Mouse (Mus musculus) liver, embryonic 11.5 days (tissue): Measurements from ENCODE around the gene Gm47969. TPM values are rescaled to one million over a fixed set of nuclear protein-coding genes. Genes with fewer than 3 reads are reported as not detected.

ENCODE experiments used
- ATAC-seq: fragments of 200-750 bp; cut with Nextera tagmentation; replicated peaks from 2 replicates; pipeline ENCODE4 v1.8.0; 2017; ENCODE audit warnings: moderate number of reproducible peaks, mild to moderate bottlenecking, moderate TSS enrichment, moderate library complexity; ENCODE audit not compliant: low FRiP score
- DNase-seq: peaks from one replicate; pipeline ENCODE4 v3.0.0-alpha.2; 2017; ENCODE audit warnings: low spot score
- H3K27ac ChIP-seq: fragments of 300-500 bp; sonication (generic); 2 replicates; pipeline ENCODE4 v1.5.1; 2014; ENCODE audit warnings: mild to moderate bottlenecking, low read depth, low read length, control low read depth
- H3K27me3 ChIP-seq: fragments of 300-500 bp; sonication (generic); replicated peaks from 2 replicates; pipeline ENCODE4 v1.6.1; 2014; ENCODE audit warnings: low read length, mixed read lengths; ENCODE audit not compliant: control insufficient read depth, insufficient read depth
- H3K36me3 ChIP-seq: fragments of 300-500 bp; sonication (generic); 2 replicates; pipeline ENCODE4 v1.6.1; 2014; ENCODE audit warnings: mild to moderate bottlenecking, low read length, moderate library complexity, mixed read lengths; ENCODE audit not compliant: control insufficient read depth, insufficient read depth
- H3K4me1 ChIP-seq: fragments of 300-500 bp; sonication (generic); replicated peaks from 2 replicates; pipeline ENCODE4 v1.6.1; 2014; ENCODE audit warnings: low read length, mixed read lengths; ENCODE audit not compliant: control insufficient read depth, insufficient read depth
- H3K4me2 ChIP-seq: fragments of 300-500 bp; sonication (generic); 2 replicates; pipeline ENCODE4 v1.6.1; 2014; ENCODE audit warnings: mild to moderate bottlenecking, control low read depth, moderate library complexity
- H3K4me3 ChIP-seq: fragments of 300-500 bp; sonication (generic); 2 replicates; pipeline ENCODE4 v1.5.1; 2014; ENCODE audit warnings: low read depth, low read length, control low read depth
- H3K9ac ChIP-seq: fragments of 300-500 bp; sonication (generic); 2 replicates; pipeline ENCODE4 v1.6.1; 2014; ENCODE audit warnings: low read depth, low read length, control low read depth
- H3K9me3 ChIP-seq: fragments of 300-500 bp; sonication (generic); 2 replicates; pipeline ENCODE4 v1.6.1; 2016; ENCODE audit warnings: low read length, inconsistent platforms, mixed read lengths; ENCODE audit not compliant: control insufficient read depth
- WGBS: fragments of 180-500 bp; shearing (Covaris S2); extraction: QIAGEN DNeasy Blood & Tissue Kit; methylation state at CpG from one replicate; pipeline ENCODE4 v1.1.7; 2014; 5-methylcytosine and 5-hydroxymethylcytosine counted together
- polyA plus RNA-seq: library from polyadenylated mRNA; unstranded; fragments of >200 nt; fragmentation: Nextera tagmentation; extraction: Ambion mirVana; gene quantifications from 2 replicates; pipeline ENCODE4 v1.2.1, GENCODE M21; 2014

Gm47969 gene
- polyA plus RNA-seq, 1 experiment from 2014 or later = not detected

DNA sequence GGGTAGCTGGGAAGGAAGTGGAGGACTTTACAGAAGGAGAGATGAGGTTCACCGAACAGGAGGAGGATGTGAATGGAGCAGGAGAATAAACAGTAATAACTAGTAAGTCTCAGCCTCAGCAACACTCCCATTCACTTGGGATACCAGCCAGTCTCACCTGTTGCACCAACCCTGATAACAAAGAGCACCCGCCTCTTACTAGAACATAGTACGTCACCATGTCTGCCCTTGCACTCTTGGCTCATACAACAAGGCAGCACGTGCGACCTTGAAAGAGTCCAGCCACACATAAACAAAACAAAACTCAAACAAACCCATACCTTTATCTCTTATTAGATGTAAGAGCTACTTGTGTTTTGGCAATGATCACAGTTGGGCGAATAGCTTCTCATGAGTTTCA, 12.2 kb upstream of the Gm47969 start:
- no peak overlapping the region for H3K9ac ChIP-seq
- H3K36me3 ChIP-seq = no peaks in the 10 kb centered on the region
- ATAC-seq = no peak

DNA sequence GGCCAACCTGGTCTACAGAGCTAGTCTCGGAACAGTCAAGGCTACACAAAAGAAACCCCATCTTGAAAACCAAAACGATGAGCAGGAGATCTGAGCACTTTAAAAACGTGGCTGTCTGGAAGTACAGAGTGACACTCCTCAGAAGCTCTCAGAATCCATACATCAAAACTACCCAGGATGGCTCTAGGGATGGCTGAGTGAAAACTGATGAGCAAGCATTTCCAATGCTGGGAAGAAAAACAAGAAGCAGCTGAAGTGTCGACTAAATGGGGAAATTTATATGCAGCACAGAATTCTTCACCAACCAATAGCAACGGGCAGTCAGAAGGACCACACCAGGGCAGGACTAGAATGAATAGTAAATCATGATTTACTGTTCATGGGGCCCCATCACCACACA, 10.2 kb upstream of the Gm47969 start:
- Histone ChIP-seq H3K4me1 (no peaks in the 10 kb centered on the region), H3K9me3 (no peaks in the 10 kb centered on the region), H3K27ac (no peak overlapping the region), H3K36me3 (no peaks in the 10 kb centered on the region), H3K4me3 (no peak overlapping the region), H3K4me2 (no peak overlapping the region), H3K27me3 (no peaks in the 10 kb centered on the region), H3K9ac (no peak overlapping the region)
- 58% methylated on average over 5 of the region's 5 CpGs for WGBS
- DNase-seq = no peak
- ATAC-seq = no peak

More for the DNA sequence above, 12.2 kb upstream of the Gm47969 start:
- no peak overlapping the region for H3K4me3 ChIP-seq
- H3K4me1 ChIP-seq = no peaks in the 10 kb centered on the region
- no peaks in the 10 kb centered on the region for H3K27me3 ChIP-seq
- no peak for DNase-seq
- 86% methylated on average over 6 of the region's 6 CpGs for WGBS
- no peak overlapping the region for H3K27ac ChIP-seq
- no peaks in the 10 kb centered on the region for H3K9me3 ChIP-seq
- H3K4me2 ChIP-seq = no peak overlapping the region

DNA sequence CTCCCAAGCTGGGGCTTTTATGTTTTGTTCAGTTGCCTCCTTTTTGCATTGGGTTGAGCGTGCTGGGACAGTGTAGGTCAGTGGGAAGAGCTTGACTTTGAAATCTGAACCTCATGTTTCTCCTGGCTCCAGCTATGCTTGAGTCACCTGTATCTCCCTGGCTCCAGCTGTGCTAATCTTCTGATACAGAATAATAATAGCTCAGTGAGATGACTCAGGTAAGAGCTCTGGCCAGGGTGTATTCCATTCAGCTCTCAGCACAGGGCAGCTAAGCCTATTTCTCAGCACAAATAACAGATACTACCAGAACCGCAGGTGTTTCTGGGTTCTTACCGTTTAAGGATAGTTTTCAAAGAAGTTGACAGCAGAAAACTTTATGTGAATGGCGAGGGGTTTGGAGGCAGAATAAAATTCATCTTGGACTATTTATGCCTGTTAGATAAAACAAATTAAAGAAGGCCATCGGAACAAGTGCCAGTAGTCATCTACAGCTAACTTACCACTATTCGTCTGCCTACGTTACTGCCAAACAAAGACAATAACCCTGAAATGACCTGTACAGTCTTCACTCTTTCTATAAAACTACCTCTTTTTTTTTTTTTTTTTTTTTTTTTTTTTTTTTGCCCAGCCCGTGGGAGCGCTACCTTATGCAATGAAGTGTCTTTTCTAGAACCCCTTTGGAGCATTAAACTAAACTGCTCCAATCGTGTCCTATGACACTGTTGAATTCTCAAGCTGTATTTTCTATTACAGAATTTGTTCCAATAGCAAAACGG, 7.7 kb upstream of the Gm47969 start:
- Histone ChIP-seq H3K4me3 (no peak overlapping the region), H3K36me3 (no peaks in the 10 kb centered on the region), H3K4me1 (no peaks in the 10 kb centered on the region), H3K27me3 (no peaks in the 10 kb centered on the region), H3K27ac (no peak overlapping the region), H3K9ac (no peak overlapping the region), H3K9me3 (no peaks in the 10 kb centered on the region), H3K4me2 (no peak overlapping the region)
- WGBS = 73% methylated on average over 11 of the region's 11 CpGs
- DNase-seq (no peak), ATAC-seq (no peak)

DNA sequence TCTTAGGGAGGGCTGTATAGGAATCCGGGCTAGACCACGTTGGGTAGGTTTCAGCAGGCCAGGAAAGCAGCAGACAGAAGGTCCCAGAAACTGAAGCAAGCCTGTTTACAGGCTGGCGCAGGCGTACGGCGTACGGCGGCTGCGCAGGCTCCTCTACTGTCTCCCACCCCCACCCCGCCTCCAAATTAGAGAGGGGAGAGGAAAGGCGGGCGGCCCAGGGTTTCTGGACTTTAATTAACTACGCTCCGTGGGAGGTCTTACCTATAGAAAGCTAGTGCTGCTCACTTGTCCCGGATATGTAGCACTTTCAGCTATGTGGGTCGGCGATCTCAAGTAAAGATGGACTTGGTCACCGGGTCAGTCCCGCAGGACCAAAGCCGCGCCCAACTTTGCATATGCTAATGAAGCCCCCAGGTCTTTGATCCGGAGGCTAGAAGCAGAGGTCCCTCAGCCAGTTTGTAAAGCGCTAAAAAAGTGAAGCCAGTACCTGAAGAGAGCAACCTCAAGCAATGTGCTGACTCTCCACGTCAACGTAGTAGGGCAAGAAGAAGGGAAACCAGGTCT, 6.5 kb upstream of the Gm47969 start, which contains the start of gene Slc19a3:
TSS of gene Slc19a3 (minus strand) at position 340 of the 564 bp plus-strand sequence.
- H3K27me3 ChIP-seq = no peaks in the 10 kb centered on the region
- H3K36me3 ChIP-seq = no peaks in the 10 kb centered on the region
- ATAC-seq (peak; percentile 72), DNase-seq (peak; percentile 38)
- 3% methylated on average over 25 of the region's 25 CpGs for WGBS
- H3K4me2 ChIP-seq = peak within 1 kb of the TSS; percentile 79
- H3K9me3 ChIP-seq = no peaks in the 10 kb centered on the region
- peak within 1 kb of the TSS; percentile 55 for H3K4me3 ChIP-seq
- no peaks in the 10 kb centered on the region for H3K4me1 ChIP-seq
- H3K27ac ChIP-seq = no peak within 1 kb of the TSS
- H3K9ac ChIP-seq = peak within 1 kb of the TSS; percentile 7; the same call in 1 of the 2 replicates

DNA sequence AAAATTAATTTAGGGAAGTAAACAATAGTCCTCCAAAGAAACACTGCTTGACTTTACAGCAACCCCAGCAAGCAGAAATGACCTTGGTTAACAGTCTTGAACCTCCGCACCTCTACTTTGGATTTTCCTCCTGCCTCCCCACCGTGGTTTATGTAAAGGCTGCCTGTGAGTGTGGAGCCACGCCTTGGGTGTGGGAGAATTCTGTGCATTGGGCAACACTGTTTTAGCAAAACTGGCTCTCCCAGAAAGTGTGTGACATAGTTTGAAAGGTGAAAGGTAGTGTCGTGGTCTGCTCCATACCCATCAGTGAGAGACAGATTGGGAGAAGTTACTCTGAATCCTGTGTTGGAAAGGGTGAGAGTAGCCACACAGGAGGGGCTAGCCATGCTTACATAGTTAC, 5.7 kb upstream of the Gm47969 start:
- Histone ChIP-seq H3K36me3 (no peaks in the 10 kb centered on the region), H3K27me3 (no peaks in the 10 kb centered on the region), H3K4me3 (no peak overlapping the region), H3K9me3 (no peaks in the 10 kb centered on the region), H3K4me2 (no peak overlapping the region), H3K4me1 (no peaks in the 10 kb centered on the region), H3K9ac (no peak overlapping the region), H3K27ac (no peak overlapping the region)
- WGBS = 65% methylated on average over 4 of the region's 4 CpGs
- ATAC-seq (no peak), DNase-seq (no peak)

DNA sequence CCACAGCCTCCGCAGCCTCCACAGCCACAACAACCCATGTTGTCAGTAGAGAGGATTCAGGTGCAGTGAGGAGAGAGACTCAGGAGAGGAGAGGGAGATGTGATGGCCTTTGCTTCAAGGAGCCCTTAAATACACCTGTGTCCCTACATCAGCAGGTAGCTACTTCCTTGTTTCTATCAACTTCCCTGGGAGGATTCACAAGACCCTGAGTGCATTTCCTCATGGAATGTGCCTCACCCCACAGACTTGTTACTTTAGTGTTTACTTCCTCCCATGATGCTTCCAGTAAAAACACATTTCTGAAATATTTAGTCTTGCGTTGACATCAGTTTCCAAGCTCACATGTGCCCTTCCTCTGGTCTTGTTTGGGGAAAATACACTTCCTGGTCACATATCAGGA, 2.4 kb upstream of the Gm47969 start, which contains the start of gene Krtap28-10:
TSS of gene Krtap28-10 (minus strand) at position 101 of the 400 bp plus-strand sequence.
- DNase-seq (no peak), ATAC-seq (no peak)
- no peaks in the 10 kb centered on the region for H3K27me3 ChIP-seq
- H3K9me3 ChIP-seq = no peaks in the 10 kb centered on the region
- no peak within 1 kb of the TSS for H3K4me2 ChIP-seq
- WGBS = 86% methylated on average over 2 of the region's 2 CpGs
- no peaks in the 10 kb centered on the region for H3K4me1 ChIP-seq
- H3K4me3 ChIP-seq = no peak within 1 kb of the TSS
- no peak within 1 kb of the TSS for H3K9ac ChIP-seq
- no peaks in the 10 kb centered on the region for H3K36me3 ChIP-seq
- H3K27ac ChIP-seq = no peak within 1 kb of the TSS

DNA sequence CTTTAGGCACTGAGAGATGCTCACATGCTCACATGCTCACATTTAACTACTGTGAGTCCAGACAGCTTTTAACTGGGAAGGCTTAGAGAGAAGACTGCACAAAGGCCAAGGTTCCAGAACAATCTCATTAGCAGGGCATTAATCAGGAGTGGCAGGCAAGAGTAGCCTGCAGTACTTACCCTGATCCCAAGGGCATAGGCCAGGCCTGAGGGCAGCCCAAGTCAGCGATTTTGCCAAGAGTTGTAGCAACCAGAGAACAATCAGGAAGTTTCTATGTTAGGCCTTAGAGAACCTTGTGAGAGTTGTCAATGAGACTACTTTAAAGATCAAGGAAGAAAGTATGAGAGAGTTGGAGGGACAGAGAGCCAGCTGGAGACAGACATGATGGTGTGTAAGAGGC, 13.7 kb downstream of the Gm47969 start:
- no peak overlapping the region for H3K4me2 ChIP-seq
- H3K27me3 ChIP-seq = no peaks in the 10 kb centered on the region
- no peak overlapping the region for H3K9ac ChIP-seq
- no peak overlapping the region for H3K4me3 ChIP-seq
- no peak overlapping the region for H3K27ac ChIP-seq
- H3K9me3 ChIP-seq = no peaks in the 10 kb centered on the region
- H3K4me1 ChIP-seq = no peaks in the 10 kb centered on the region
- ATAC-seq (no peak), DNase-seq (no peak)
- 43% methylated on average over 1 of the region's 1 CpGs for WGBS
- H3K36me3 ChIP-seq = no peaks in the 10 kb centered on the region

DNA sequence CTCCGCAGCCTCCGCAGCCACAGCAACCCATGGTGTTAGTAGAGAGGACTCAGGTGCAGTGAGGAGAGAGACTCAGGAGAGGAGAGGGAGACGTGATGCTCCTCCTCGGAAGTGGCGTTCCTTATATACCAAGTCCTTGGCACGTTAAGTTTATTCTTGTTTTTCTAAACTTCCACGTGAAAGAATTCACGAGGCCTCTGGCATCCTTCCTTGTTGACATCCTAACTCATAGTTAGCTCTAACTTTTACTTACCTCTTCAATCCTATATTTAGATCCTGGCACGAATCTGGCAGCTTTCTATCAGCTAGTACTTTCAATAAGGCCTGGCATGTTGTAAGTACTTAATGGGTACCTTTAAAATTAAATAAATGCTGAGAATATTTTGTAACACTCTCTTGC, 14.5 kb downstream of the Gm47969 start, which contains the start of gene A030005K14Rik:
TSS of gene A030005K14Rik (minus strand) at position 101 of the 400 bp plus-strand sequence.
- no peak for ATAC-seq
- H3K4me2 ChIP-seq = no peak within 1 kb of the TSS
- no peak within 1 kb of the TSS for H3K27ac ChIP-seq
- H3K36me3 ChIP-seq = no peaks in the 10 kb centered on the region
- H3K27me3 ChIP-seq = no peaks in the 10 kb centered on the region
- no peak within 1 kb of the TSS for H3K9ac ChIP-seq
- H3K9me3 ChIP-seq = no peaks in the 10 kb centered on the region
- DNase-seq = no peak
- H3K4me1 ChIP-seq = no peaks in the 10 kb centered on the region
- no peak within 1 kb of the TSS for H3K4me3 ChIP-seq
- 81% methylated on average over 9 of the region's 9 CpGs for WGBS

DNA sequence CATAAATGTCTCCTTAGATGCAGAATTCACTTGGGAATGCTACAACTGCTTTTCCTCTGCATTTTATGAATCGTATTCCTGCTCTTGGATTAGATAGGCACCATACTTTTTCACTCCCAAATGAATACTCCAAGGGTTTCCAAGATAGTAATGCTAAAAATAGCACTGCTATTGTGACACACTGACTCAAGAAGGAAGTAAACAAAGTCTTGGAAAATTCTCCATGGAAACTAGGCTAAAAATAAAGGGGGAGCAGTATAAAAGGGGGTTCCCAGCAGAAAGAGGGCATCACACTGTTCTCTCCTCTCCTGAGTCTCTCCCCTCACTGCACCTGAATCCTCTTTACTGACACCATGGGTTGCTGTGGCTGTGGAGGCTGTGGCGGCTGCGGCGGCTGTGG, 15.9 kb downstream of the Gm47969 start, which contains the start of gene Krtap28-13:
TSS of gene Krtap28-13 (plus strand) at position 288 of the 400 bp plus-strand sequence.
- Histone ChIP-seq H3K9ac (no peak within 1 kb of the TSS), H3K36me3 (no peaks in the 10 kb centered on the region), H3K4me1 (no peaks in the 10 kb centered on the region), H3K4me3 (no peak within 1 kb of the TSS), H3K4me2 (no peak within 1 kb of the TSS), H3K27ac (no peak within 1 kb of the TSS), H3K9me3 (no peaks in the 10 kb centered on the region), H3K27me3 (no peaks in the 10 kb centered on the region)
- no peak for ATAC-seq
- no peak for DNase-seq
- WGBS = 85% methylated on average over 4 of the region's 4 CpGs
